Mouse (Mus musculus): ENCODE measurements around the gene Rhoh.
A peak's percentile ranks its signal among the peaks of the same experiment; 100 is the strongest.

The Rhoh gene

GRCm38 (mm10) chr5:65897731-65898130, 36.7 kb downstream of the Rhoh start:
- DNase-seq, result no peak

GRCm38 (mm10) chr5:65898683-65899082, 37.7 kb downstream of the Rhoh start:
- no peak for DNase-seq

GRCm38 (mm10) chr5:65900113-65900512, 39.1 kb downstream of the Rhoh start:
- no peak for DNase-seq

- peak in 1 of 2 experiments; percentile 7 for DNase-seq
Observed at GRCm38 (mm10) chr5:65900862-65901265, 39.9 kb downstream of the Rhoh start.

GRCm38 (mm10) chr5:65901868-65902418, 40.9 kb downstream of the Rhoh start:
- DNase-seq, result no peak

- DNase-seq, result no peak
Observed at GRCm38 (mm10) chr5:65902811-65903210, 41.8 kb downstream of the Rhoh start.

- DNase-seq, result no peak
Observed at GRCm38 (mm10) chr5:65904476-65904875, 43.5 kb downstream of the Rhoh start.

- DNase-seq, result no peak
Observed at GRCm38 (mm10) chr5:65908751-65909150, 47.7 kb downstream of the Rhoh start.

GRCm38 (mm10) chr5:65909321-65909720, 48.3 kb downstream of the Rhoh start:
- no peak for DNase-seq

- no peak for DNase-seq
Observed at GRCm38 (mm10) chr5:65910398-65910797, 49.4 kb downstream of the Rhoh start.

- no peak for DNase-seq
Observed at GRCm38 (mm10) chr5:65911676-65912075, 50.7 kb downstream of the Rhoh start.

GRCm38 (mm10) chr5:65912201-65912600, 51.2 kb downstream of the Rhoh start:
- no peak for DNase-seq

- DNase-seq, result no peak
Observed at GRCm38 (mm10) chr5:65913126-65913525, 52.1 kb downstream of the Rhoh start.

GRCm38 (mm10) chr5:65914342-65914741, 53.3 kb downstream of the Rhoh start:
- no peak for DNase-seq

- no peak for DNase-seq
Observed at GRCm38 (mm10) chr5:65916930-65917329, 55.9 kb downstream of the Rhoh start.

GRCm38 (mm10) chr5:65918601-65919000, 57.6 kb downstream of the Rhoh start:
- no peak for DNase-seq

GRCm38 (mm10) chr5:65919326-65919725, 58.3 kb downstream of the Rhoh start:
- no peak for DNase-seq

- no peak for DNase-seq
Observed at GRCm38 (mm10) chr5:65919904-65920303, 58.9 kb downstream of the Rhoh start.

GRCm38 (mm10) chr5:65920701-65921426, 59.9 kb downstream of the Rhoh start:
- no peak for DNase-seq

GRCm38 (mm10) chr5:65921477-65922138, 60.6 kb downstream of the Rhoh start:
- DNase-seq, result no peak

- DNase-seq, result no peak
Observed at GRCm38 (mm10) chr5:65926666-65927065, 65.7 kb downstream of the Rhoh start.

- DNase-seq, result peak; percentile 15 to 36
Observed at GRCm38 (mm10) chr5:65929162-65929561, 68.1 kb downstream of the Rhoh start.

GRCm38 (mm10) chr5:65930171-65930570, 69.2 kb downstream of the Rhoh start:
- no peak for DNase-seq

GRCm38 (mm10) chr5:65933258-65933657, 72.2 kb downstream of the Rhoh start:
- DNase-seq, result no peak

Measured in lung, adult 18-20 months (tissue).